Mouse (Mus musculus) pancreas, adult 10 weeks (tissue): ENCODE measurements around the gene Sec14l5. TPM values are rescaled to one million over a fixed set of nuclear protein-coding genes. Genes with fewer than 3 reads are reported as not detected.

Source experiments
- polyA plus RNA-seq: library from polyadenylated mRNA; stranded (reverse); fragments of 350-450 nt; fragmentation: Illumina TruSeq; extraction: RNeasy Lipid Tissue Mini Kit (QIAGEN cat#74804); gene quantifications from one replicate; pipeline ENCODE4 v1.2.3, GENCODE M21; 2015; ENCODE audit warnings: low read depth, low replicate concordance; ENCODE audit not compliant: insufficient read depth

Sec14l5 gene
- not detected for polyA plus RNA-seq

GRCm38 (mm10) chr16:5147037-5147385, at the start of gene Sec14l5:
TSS of gene Sec14l5 (plus strand) at chr16:5147109.

GRCm38 (mm10) chr16:5132401-5132801, 14.5 kb upstream of the Sec14l5 start, which contains the start of gene Ppl:
TSS of gene Ppl (minus strand) at chr16:5132421.

GRCm38 (mm10) chr16:5203668-5204433, 56.9 kb downstream of the Sec14l5 start, which contains the start of gene Nagpa:
TSS of gene Nagpa (minus strand) at chr16:5204012.

GRCm38 (mm10) chr16:5222140-5222539, 75.2 kb downstream of the Sec14l5 start, which contains the start of gene AU021092:
TSS of gene AU021092 (minus strand) at chr16:5222299.

DNA sequence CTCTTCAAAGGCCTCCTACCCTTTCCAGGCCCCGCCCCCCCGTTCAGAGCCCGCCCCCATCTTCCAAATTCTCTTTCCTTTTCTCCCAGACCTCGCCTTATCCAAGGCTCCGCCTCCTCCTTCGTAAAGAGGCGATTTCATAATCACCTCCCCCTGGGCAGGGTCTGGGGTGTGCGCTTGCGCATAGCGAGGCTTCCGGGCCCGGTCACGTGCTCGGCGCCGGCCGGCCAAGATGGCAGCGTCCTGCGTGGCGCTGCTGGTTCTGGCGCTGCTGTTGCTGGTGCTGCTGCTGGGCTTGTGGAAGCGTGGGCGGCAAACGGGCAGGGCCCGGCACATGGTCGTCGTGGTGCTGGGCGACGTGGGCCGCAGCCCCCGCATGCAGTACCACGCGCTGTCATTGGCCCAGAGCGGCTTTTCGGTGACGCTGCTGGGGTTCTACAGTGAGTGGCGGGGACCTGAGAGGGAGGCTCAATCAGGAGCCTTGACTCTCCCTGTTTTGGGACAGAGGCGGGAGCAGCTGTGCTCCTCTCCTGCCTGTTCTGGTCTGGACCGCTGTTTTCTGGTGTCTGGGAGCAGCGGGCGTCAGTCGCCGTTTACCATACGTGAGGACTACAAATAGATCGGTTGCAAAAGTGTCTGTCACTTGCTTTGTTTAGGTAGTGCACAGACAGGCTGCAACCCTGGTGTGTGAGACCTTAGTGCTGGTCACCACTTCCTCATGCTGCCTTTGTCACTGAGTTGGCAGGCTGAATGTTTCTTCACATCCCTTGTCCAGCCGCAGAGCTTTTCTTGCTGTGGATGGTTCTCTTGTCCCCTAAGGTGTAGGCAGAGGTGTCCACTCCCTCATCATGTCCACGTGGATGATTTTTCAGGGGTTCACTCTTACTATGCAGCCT, 86.8 kb downstream of the Sec14l5 start, which contains the start of gene Alg1:
Gene Alg1 (plus strand): TSS at position 204 of the 896 bp plus-strand sequence.

Other genes with a start within 250 kb of the Sec14l5 start
- 12.1 TPM for gene Nudt16l1, start 208.3 kb upstream of the Sec14l5 start, polyA plus RNA-seq
- gene Anks3, start 182.9 kb upstream of the Sec14l5 start, polyA plus RNA-seq = 18.0 TPM
- not detected for gene Sept12, start 149.3 kb upstream of the Sec14l5 start, polyA plus RNA-seq
- gene Smim22, start 139.8 kb upstream of the Sec14l5 start, polyA plus RNA-seq = 14.3 TPM
- gene Rogdi, start 133.6 kb upstream of the Sec14l5 start, polyA plus RNA-seq = 16.7 TPM
- gene Glyr1, start 97.2 kb upstream of the Sec14l5 start, polyA plus RNA-seq = 27.2 TPM
- 13.5 TPM for gene Ubn1, start 97.1 kb upstream of the Sec14l5 start, polyA plus RNA-seq
- 4.2 TPM for gene Ppl, start 14.7 kb upstream of the Sec14l5 start, polyA plus RNA-seq
- gene Nagpa, start 56.9 kb downstream of the Sec14l5 start, polyA plus RNA-seq = 6.4 TPM
- gene AU021092, start 75.2 kb downstream of the Sec14l5 start, polyA plus RNA-seq = 6.8 TPM
- gene Alg1, start 86.5 kb downstream of the Sec14l5 start, polyA plus RNA-seq = 17.2 TPM
- 6.6 TPM for gene Eef2kmt, start 108.9 kb downstream of the Sec14l5 start, polyA plus RNA-seq